Mouse (Mus musculus) frontal cortex, adult 2 months (tissue): ENCODE measurements around the gene Kcnip3. TPM values are rescaled to one million over a fixed set of nuclear protein-coding genes. Genes with fewer than 3 reads are reported as not detected.

Experiments
- DNase-seq, 2 experiments: peaks; one replicate each; pipeline ENCODE4 v3.0.0; 2022; ENCODE audit warnings: low spot score in 1 of 2; ENCODE audit errors: extremely low spot score in 1 of 2
- polyA plus RNA-seq: library from polyadenylated mRNA; depleted of rRNA; stranded (reverse); fragments of >200 nt; gene quantifications from 2 replicates; pipeline ENCODE4 v1.2.3, GENCODE M21; 2012; rRNA removed

Kcnip3 gene
- 87.8 and 92.9 TPM in 2 replicates for polyA plus RNA-seq

DNA sequence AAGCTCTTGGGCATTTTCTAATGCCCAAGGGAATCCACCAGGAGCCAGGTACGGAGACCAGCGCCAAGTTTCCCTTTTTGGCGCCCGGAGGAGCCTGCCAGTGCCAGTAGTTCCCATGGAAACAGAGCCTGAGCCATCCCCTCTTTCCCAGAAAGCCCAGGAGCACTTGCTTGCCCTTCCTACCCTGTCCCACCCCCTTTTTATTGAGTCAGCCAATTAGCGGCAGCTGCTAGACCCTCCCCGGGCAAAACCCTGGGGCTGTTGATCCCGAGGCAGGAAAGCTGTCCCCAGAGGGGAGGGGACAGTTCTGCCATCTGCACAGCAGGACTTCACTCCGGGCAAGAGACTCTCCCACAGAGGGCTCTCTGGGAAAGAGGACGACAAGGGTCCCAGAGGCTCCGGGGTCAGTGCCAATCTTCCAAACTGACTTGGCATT, at the start of gene Kcnip3:
Gene Kcnip3, minus strand, starts transcription at position 89 of the 436 bp plus-strand sequence.
- peak; percentile 78 to 83 for DNase-seq

GRCm38 (mm10) chr2:127559070-127559966, 37.4 kb upstream of the Kcnip3 start:
- peak; percentile 92 to 98 for DNase-seq

- peak; percentile 21 to 73 for DNase-seq
Measured at GRCm38 (mm10) chr2:127551078-127551477, 29.2 kb upstream of the Kcnip3 start.

- DNase-seq: no peak
Measured at GRCm38 (mm10) chr2:127550446-127550845, 28.6 kb upstream of the Kcnip3 start.

- DNase-seq: no peak
Measured at GRCm38 (mm10) chr2:127549711-127550110, 27.8 kb upstream of the Kcnip3 start.

DNA sequence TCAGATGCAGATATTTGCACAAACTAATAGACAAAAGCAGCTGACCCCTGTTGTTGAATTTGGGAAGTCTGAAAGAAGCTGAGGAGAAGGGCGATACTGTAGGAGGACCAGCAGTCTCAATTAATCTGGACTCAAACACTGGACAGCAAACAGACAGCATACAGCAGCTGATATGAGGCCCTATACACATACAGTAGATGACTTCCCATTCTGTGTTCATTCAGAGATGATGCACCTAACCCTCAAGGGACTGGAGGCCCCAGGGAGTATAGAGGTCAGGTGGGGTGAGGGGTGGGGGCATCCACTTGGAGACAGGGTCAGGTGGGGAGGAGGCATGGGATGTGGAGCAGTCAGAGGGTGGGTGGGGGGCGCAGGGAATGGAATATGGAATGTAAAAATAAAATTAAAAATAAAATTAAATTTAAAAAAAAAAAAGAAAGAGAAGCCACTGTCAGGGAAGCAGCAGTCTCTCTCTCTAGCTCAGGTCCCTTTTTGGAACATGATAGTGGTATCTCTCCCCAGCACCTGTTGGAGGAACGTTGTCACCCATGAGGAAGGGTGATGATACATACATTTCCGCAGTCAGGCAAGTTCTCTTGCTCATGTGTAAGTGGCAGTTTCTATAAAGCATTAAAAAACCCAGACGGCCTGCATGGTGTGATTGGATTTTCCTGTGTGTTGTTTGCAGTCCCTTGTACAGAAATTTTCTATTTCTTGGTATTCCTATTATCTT, 26.6 kb upstream of the Kcnip3 start:
- DNase-seq: no peak

DNA sequence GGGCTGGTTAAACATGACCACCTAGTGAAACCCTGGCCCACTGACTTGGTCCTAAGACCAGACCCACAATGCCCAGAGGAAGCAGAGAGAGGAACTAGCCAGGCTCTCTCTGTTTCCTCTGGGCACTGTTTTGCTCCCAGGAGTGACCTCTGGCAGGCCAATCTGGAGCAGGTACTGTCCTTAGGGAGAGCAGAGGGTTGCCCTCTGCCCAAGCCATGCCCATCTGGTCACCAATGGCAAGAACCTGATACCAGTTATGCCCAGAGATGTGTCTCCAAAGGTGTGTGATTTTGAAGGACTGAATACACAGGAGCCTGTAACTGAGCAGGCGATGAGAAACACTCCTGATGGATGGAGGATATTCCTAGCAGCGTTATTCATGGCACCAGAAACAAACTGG, 19.8 kb upstream of the Kcnip3 start:
- DNase-seq: no peak

DNA sequence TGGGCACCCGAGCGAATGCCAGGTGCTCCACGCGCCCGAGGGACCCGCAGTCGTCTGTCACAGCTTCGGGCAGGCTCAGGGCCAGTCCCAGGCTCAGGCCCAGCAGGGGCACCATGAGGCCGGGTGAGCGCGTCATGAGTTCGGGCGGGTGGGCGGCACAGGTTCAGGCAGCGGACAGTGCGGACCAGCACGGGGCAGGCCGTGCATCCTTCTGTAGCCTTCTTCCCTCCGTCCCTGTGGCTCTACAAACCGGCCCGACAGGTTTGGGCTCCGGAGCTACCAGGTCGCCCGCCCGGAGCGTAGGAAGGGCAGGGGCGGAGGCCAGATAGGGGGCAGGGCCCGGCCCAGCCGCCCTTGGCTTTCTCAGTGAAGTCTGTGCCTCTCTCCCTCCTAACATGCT, 19.3 kb upstream of the Kcnip3 start, which contains the start of gene Prom2:
Gene Prom2, minus strand, starts transcription at position 283 of the 400 bp plus-strand sequence.
- DNase-seq: no peak

GRCm38 (mm10) chr2:127539494-127539893, 17.6 kb upstream of the Kcnip3 start:
- DNase-seq: peak in 1 of 2 experiments; percentile 63

GRCm38 (mm10) chr2:127537548-127537947, 15.7 kb upstream of the Kcnip3 start:
- DNase-seq: peak; percentile 49 to 80

DNA sequence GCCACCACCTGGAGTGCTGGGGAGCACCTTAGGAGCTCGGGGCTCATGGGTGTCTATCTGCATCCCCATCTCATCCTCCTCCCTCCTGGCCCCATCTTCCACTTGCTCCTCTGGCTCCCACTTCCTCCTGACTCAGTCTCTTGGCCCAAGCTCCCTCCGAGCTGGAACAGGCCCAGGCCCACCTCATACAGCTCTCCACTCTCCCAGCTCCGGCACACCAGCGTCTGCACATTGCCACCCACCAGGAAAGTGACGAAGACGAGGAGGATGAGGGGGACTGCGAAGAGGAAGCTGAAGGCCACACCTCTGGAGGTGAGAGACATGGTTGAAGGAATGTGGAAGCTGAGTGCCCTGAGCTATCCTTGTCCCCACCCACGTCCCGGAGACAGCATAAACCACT, 13.5 kb upstream of the Kcnip3 start:
- DNase-seq: peak; percentile 56 to 88

DNA sequence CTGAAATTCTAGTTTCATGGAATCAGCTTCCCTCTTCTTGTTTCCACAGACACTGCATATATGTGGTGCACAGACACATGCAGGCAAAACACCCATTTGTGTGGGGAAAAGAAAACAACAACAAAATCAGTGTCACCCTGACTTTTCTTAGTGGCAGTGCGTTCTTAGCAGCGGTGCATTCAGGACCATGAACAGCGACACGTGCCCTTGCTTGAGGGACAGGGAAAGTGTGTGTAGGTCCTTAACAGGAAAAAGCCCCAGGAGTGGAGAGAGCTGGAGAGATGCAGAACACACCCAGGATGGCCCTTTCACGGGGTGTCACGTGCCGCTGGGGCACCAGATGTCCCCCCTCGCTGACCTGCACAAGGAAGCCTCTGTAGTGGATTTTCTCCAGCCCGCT, 10.5 kb upstream of the Kcnip3 start:
- DNase-seq: no peak

- no peak for DNase-seq
Measured at GRCm38 (mm10) chr2:127531592-127531991, 9.7 kb upstream of the Kcnip3 start.

- DNase-seq: no peak
Measured at GRCm38 (mm10) chr2:127530418-127530817, 8.5 kb upstream of the Kcnip3 start.

GRCm38 (mm10) chr2:127525004-127525775, 3.3 kb upstream of the Kcnip3 start:
- DNase-seq: no peak

DNA sequence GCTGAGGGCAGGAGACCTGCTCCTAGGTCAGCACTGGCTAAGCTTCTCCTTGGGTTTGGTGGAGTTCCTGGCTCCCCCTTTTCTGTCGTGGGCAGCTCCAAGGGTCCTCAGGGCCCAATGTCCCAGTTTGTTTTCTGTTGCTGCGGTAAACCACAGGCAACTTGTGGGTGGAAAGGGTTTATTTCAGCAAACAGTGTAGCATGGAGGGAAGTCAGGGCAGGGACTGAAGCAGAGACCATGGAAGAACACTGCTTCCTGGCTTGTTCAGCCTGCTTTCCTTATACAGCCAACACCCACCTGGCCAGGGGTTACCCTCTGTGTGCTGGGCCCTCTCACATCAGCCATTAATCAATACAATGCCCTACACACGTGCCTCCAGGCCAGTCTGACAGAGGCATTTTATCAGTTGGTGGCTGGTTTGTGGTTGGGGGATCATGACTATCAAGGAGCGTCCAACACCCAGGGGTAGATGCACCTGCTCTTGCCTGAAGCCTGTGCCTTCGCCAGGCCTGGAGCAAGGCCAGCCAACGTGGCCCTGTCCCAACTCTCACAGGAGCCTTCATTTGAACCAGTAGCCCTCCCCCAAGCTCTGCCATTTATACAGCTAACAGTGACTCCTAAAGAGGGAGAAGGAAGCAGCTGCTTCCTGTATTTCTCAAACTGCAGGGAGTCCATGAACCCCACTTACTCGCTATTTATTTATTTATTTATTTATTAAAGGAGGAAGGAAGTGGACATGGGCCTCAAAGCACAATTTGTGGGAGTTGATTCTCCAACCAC, 2.2 kb upstream of the Kcnip3 start:
- no peak for DNase-seq

- DNase-seq: peak; percentile 73 to 80
Measured at GRCm38 (mm10) chr2:127521172-127522005, 505 bp downstream of the Kcnip3 start.

DNA sequence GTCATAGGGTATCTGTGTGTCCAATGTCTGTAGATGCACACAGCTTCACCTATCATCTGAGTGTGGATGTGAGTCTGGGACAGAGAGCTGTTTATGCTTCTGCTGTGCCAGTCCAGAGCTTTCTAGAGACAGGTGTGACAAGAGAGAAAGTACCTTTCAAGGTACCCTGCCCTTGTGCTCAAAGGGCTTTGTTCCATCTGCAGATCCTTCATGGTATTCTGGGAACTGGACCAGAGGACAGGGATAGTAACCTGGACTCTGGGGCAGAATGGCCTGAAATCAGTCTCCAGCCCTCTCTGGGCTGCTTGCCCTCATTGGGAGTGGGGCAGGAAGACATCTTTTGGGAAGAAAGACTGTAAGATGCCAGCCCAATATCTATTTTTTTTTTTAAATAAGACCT, 1.8 kb downstream of the Kcnip3 start:
- no peak for DNase-seq

DNA sequence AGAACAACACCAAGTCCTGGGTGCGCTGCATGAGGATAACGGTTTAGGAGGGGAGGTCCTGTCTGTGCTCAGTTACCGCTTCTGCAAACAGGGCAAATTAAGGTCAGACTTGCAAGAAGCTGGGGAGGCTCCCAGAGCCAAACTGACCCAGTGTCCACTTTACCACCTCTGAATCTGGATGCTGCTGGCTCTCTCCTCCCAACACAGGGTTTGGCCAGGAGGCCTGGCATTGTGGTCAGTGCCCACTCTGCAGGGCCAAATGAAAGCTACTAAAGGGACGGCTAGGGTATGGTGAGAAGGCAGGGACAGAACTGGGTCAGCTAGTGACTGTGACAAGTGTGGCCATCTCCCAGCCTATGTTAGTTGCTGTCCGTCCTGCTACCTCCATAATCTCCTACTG, 2.6 kb downstream of the Kcnip3 start:
- no peak for DNase-seq
